Mouse (Mus musculus): ENCODE results near the gene Rictor.
A peak's percentile ranks its signal among the peaks of the same experiment; 100 is the strongest.
"Not testable (repeated sequence)": the region's sequence is repeated elsewhere in the genome, so short reads cannot be mapped to it uniquely, and the experiment has no call there.

Rictor gene

DNA sequence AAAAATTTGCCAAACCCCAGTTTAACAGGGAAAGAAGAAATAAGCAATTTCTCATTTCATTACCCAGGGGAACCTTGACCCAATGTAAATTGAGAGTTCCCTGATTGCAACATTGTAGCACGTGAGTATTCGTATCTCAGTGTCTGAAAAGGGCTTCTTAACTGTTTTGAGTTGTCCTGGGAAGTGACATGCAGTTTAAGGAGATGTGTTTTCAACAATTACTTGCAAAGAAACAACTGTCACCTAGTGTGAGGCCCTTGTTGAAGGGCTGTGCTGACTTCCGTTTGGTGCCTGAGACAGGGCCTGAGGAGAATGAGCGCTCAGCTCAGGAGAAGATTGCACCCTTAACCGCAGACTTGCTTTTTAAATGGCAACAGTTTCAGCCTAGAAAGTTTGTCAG, 24.9 kb downstream of the Rictor start:
- peak; percentile 32 for DNase-seq (ENCODE audit: low read depth)

DNA sequence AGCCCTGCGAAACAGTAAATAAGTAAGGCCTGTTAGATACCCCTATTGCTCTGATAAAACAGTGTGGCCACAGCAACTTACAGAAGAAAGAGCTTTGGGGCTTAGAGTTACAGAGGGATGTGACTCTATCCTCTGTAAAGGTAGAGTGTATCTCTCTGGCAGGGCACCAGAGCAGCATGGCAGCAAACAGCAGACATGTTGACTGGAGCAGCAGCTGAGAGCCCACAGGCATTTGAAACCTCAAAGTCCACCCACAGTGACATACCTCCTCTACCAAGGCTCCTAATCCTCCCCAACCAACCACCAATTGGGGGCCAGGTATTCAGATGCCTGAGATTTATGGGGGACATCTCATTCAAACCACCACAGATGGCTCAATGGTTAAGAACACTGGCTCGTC, 31.0 kb downstream of the Rictor start:
- no peak for DNase-seq (ENCODE audit: low read depth)

DNA sequence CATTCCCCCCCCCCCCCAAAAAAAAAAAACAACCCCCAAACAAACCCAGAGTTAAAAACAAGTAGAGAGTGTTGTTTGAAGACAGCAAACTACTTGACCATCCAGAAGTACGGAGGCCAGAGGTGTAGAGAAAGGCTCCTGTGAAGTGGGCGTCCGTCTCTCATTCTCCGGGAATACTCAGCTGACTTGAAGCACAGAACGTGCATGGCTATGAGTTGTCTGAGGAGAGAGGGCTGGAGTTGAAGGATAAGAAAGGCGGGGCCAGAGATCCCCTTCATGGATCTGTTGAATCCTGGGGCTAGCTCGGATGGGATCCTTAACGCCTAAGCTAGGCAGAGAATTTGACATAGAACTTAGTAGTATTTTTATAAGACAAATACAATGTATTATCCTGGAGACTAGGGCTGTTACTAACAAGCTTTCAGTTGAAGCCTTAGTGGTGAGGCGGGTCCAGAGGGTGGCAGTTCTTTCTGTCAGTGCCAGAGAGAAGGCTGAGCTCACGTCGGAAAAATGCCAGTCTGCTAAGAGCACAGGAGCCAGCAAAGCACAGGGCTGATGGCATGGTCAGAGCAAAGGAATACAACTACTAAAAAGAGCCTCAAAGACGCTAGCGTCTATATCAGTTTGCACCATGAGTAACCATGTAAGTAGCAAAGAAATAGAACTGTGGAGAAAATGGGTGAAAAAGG, 34.3 kb downstream of the Rictor start:
- DNase-seq (ENCODE audit: low read depth): no peak

DNA sequence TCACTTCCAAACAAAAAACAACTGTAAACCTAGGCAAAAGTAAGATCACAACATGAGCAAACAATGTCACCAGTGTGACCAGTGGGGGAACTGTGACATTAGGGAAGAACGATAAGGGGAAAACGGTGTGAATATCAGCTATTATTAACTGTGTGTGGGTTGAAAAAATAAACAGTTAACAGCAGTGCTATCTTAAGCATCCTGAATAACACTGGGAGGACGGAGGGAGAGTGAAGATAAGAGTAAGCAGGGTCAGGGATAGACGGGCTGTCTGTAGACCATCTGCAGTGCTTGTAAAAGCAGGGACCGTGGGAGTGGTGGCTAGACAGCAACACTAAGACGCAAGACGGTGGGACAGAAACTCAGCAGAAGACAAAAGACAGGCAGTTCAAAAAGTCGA, 35.5 kb downstream of the Rictor start:
- DNase-seq (ENCODE audit: low read depth): no peak

DNA sequence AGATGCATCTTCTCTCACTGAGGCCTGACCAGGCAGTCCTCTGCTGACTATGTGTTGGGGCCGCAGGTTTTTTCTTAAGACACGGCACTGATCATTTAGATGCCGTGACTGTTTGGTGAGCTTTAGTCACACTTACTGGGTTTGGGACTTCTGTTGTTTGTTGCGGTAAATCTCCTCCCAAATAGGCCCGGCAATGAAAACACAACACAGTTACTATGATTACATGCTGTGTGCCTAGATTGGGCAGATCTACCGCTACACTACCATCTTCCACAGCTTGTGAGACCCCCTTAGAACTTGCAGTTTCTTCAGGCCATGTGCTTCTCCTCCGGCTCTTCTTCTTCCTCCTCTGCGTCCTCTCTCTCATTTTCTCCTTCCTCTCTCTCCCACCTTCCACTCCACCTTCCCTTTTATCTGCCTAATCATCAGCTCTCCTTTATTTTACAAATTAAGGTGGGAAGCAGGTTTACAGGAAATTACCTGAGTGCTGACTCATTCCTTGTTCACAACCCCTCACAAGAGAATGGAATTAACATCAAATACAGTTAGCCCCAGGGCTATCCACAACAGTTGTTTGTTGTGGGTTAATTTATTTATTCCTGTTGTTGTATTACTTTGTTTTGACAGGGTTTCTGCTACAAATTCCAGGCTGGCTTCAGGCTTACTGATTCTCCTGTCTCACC, 38.3 kb downstream of the Rictor start:
- DNase-seq (ENCODE audit: low read depth): not testable (repeated sequence)

DNA sequence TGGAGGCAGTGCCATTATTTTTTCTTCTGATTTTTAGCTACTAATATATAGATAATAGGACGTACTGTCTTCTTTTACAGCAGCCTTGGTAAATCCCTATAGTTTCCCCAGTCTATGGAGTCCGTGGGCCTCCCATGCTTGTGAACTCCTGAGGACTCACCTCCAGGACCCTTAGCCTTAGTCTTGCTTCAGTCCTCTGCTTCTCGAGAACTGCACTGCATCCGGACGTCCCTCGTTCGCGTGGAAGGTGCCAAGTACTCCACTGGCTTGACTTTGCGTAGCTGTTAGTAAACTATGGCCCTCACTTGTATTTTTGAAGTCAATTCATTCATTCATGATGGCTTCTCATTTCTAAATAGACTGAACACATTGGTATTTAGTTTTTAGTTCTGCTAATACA, 38.8 kb downstream of the Rictor start:
- no peak for DNase-seq (ENCODE audit: low read depth)

DNA sequence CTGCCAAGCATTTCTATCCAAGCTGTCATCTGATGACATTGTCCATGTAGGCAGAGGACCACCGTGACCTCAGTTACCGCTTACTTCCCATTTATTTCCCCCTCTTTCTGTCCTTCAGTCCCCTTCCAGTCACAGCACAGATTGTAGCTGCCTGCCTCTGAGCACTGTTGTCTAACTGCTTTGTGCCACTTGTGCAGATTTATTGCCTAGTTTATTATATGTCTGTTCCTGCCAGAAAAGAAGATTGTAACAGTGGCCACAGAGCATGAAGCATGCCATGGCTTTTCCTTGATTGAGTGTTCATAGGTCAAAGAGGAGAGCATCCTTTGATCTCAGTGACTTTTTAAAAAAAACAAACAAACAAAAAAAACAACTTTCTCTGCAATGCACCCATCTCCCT, 46.2 kb downstream of the Rictor start:
- no peak for DNase-seq (ENCODE audit: low read depth)

DNA sequence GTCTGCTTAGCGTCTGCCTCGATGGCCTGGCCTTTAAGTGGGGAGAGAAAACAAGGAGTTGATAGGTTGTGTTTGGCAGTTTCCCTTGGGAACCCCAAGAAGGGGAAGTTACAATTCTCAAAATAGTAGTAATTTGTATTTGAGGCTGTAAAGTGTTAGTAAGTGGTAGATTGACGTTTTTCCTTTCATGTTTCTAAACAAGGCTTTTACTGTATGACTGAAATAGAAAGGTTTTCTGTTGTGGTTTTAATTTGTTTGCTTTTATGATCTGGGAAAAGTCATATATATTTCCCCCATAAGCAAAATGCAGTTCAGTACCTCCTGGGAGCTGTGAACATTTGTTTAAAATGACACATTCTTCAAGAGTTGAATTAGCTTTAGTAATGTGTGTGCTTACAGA, 64.1 kb downstream of the Rictor start:
- no peak for DNase-seq (ENCODE audit: low read depth)

DNA sequence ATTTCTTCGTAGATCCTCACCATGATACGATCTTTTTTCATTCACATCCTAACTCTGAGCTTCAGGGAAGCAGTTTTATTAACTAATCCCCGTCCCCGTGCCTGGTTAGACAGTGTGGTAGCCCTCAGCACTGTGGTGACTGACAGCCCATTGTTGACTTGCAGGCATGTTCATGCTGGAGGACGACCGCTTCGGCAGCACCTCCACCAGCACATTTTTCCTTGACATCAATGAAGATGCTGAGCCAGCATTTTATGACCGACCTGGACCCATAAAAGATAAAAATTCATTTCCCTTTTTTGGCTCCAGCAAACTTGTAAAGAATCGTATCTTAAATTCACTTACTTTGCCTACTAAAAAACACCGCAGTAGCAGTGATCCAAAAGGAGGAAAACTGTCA, 78.0 kb downstream of the Rictor start:
- no peak for DNase-seq (ENCODE audit: low read depth)

DNA sequence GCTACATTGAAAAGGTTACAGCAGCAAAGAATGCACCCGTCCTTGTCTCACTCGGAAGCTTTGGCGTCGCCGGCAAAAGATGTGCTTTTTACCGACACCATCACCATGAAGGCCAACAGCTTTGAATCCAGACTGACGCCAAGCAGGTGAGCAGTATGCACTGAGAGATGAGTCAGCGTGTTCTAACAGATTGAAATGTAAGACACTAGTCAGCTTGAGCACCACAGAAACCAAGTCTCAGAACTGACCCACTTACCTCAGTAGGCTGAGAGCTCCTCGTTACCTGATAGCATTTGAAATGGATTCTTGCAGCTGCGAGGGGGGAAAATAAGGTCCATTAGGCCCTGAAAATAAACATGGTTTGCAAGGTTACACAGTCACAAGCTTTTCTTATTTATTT, 79.1 kb downstream of the Rictor start:
- no peak for DNase-seq (ENCODE audit: low read depth)

DNA sequence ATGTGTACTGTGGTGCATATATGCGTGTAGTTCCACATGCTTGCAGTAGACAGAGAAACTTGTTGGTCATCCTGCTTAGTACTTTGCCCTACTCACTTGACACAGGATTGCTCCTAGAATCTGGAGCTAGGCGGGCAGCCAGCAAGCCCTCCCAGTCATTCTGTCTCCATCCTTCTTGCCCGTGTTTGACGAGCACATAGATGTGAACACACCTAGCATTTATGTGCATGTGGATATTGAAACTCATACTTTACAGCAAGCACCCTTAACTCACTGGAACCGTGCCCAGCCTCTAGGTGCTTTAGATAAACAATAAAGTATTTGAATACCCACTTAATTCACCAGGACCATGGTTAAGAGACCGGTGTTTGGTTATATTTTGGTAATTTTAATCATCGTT, 81.8 kb downstream of the Rictor start:
- DNase-seq (ENCODE audit: low read depth): no peak

DNA sequence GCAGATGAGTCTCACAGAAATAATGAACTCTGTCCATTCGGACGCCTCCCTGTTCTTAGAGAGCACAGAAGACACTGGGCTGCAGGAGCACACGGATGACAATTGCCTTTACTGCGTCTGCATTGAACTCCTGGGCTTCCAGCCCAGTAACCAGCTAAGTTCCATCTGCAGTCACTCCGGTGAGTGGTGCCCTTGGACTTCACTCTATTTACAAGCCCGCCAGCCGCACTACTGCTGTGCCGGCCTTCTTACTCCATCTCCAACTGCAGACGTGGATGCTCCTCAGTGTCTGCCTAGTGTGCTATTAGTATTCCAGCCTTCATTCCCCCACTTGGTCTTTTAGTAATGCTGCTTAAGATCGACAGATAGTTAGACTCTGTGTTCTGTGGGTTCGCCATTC, 83.5 kb downstream of the Rictor start:
- DNase-seq (ENCODE audit: low read depth): no peak

DNA sequence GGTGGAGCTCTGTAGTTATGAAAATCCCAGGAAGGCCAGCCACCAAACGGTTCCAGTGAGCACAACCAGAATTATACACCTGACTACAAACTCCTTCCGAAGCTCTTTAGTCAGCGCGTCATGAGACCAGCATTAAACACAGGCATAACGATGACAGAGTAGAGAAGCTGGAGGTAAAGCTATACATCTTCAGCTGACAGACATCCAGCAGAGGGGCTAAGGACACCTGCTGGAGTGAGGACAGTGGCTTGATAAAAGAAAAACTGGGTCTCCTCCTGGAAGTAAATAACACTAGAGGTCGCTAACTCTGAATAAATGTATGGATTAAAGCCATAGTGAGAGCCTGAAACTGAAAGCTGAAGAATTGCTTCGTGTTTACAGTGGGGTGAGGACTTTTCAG, 84.7 kb downstream of the Rictor start:
- DNase-seq (ENCODE audit: low read depth): no peak

DNA sequence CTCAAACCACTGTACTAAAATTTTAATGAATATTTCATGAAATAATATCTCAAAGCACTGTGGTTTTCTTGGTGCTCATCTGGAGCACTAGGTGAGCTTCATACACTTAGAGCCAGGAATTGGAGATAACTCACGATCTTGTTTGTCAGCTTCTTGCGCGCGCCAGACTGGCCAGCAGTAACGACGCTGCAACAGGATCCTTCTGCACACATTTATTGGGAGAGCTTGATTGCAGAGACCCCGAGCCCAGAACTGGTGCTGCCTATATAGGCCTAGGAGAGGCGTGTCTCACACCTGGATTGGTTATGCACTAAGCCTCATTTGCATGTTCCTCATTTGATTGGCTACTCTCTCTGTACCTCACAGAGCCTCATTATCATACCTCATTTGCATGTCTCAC, 93.0 kb downstream of the Rictor start:
- DNase-seq (ENCODE audit: low read depth): not testable (repeated sequence)

DNA sequence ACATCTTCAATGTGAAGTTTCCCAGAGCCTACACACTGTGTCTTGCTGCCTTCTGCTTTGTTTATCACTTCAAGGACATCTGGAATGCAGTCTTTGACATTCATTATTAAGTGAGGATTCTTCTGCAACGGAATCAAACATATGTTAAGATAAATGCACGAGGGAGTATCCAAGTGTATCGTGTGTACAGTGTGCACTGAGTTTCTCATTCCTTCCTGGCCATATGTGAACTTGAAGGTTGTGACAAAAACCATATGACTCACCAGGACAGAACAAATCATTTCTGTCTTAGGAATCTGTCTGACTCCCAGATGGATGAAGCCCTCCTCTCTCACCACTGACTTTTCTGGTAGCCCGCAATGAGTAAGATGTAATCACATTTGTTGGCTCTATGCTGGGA, 107.6 kb downstream of the Rictor start:
- no peak for DNase-seq (ENCODE audit: low read depth)

DNA sequence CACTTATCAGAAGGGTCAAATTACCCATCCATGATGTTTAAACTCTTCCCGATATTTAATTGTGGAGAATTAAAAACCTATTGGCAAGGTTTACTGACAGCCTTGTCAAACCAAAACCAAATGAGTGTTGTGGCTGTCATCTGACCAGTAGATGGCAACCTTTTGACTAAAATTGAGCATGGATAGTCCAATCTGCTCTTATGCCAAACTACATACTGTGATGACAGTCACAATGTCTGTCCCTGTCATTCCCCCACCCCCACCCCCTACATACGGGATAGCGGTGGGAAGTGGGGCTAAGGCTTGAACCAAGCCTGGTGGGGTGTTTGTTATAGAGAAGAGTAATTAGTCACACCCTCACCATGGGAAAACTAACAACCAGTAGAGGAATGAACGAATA, 132.0 kb downstream of the Rictor start:
- peak; percentile 48 for DNase-seq (ENCODE audit: low read depth)

DNA sequence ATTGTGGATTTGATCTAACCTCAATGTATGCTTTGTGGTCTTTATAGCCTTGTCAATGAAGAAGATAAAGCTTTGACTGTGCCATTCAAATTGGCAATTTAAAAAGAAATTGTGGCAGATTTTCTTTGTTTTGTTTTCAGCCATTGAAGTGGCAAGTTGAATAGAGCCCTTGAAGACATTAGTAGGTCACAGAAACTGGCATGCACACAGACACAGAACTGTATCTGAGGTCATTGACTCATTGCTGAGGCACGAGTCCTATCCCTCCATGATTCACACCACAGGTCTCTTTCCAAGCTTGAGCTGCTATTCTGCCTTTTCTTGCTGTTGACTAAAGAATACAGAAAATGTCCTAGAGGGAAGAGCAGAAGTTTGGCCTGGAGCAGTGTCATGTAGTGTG, 141.7 kb downstream of the Rictor start:
- no peak for DNase-seq (ENCODE audit: low read depth)

All from 416B (cell line).